Mouse (Mus musculus) Patski (cell line): ENCODE measurements around the gene Hoxd1. TPM values are rescaled to one million over a fixed set of nuclear protein-coding genes. Genes with fewer than 3 reads are reported as not detected.

Experiments used
- ATAC-seq: fragments of 100-300 bp; one replicate; pipeline ENCODE4 v1.8.0; 2021
- CTCF ChIA-PET: fragments of 350-600 bp; sonication (Branson Sonifier 250); formaldehyde crosslinking; loops from one replicate; lab custom pipeline; 2022; ENCODE audit warnings: inconsistent platforms; lab: Charles Lee
- POLR2A ChIA-PET: fragments of 350-600 bp; sonication (Branson Sonifier 250); formaldehyde crosslinking; loops from one replicate; lab custom pipeline; 2022; ENCODE audit warnings: antibody characterized with exemption, inconsistent platforms; lab: Charles Lee
- DNase-seq: peaks from one replicate; pipeline ENCODE4 v3.0.0-alpha.2; 2011; ENCODE audit warnings: low read depth, low spot score
- H3K27me3 ChIP-seq: fragments of 371-371 bp; one replicate; pipeline ENCODE4 v1.5.1; 2021
- CTCF ChIP-seq: fragments of 100-300 bp; IDR thresholded peaks from one replicate; pipeline ENCODE4 v1.5.1; 2021
- in situ Hi-C: fragments of 300-500 bp; cut with MboI; formaldehyde crosslinking; loops from 3 replicates; pipeline ENCODE4 v1.11.1; 2018; ENCODE audit warnings: low pct_unique_long_range_greater_than_20kb, mixed read lengths
- polyA plus RNA-seq: library from polyadenylated mRNA; unstranded; gene quantifications from one replicate; pipeline ENCODE4 v1.2.3, GENCODE M21; 2021

Gene Hoxd1
- polyA plus RNA-seq, 1 experiment from 2014 or later: not detected

GRCm38 (mm10) chr2:74749337-74750121 is 13.3 kb upstream of the Hoxd1 start:
- ATAC-seq (no peak), DNase-seq (no peak)
- in situ Hi-C loops: no loop called here
- TF ChIP-seq CTCF: no peak
- CTCF ChIA-PET: no interaction called here
- peaks cover 2% of the 10 kb centered on the region for H3K27me3 ChIP-seq
- POLR2A ChIA-PET: no interaction called here

GRCm38 (mm10) chr2:74750731-74751250 is 12.0 kb upstream of the Hoxd1 start:
- no peak for TF ChIP-seq CTCF
- no peak for DNase-seq
- in situ Hi-C loops: no loop called here
- ChIA-PET CTCF (no interaction called here), POLR2A (no interaction called here)
- no peak for ATAC-seq
- peaks cover 2% of the 10 kb centered on the region for H3K27me3 ChIP-seq

- DNase-seq (no peak), ATAC-seq (no peak)
- peaks cover 2% of the 10 kb centered on the region for H3K27me3 ChIP-seq
- CTCF ChIA-PET: no interaction called here
- POLR2A ChIA-PET: no interaction called here
- in situ Hi-C loops: no loop called here
- TF ChIP-seq CTCF: no peak
Observed at GRCm38 (mm10) chr2:74751861-74752260, 10.9 kb upstream of the Hoxd1 start.

DNA sequence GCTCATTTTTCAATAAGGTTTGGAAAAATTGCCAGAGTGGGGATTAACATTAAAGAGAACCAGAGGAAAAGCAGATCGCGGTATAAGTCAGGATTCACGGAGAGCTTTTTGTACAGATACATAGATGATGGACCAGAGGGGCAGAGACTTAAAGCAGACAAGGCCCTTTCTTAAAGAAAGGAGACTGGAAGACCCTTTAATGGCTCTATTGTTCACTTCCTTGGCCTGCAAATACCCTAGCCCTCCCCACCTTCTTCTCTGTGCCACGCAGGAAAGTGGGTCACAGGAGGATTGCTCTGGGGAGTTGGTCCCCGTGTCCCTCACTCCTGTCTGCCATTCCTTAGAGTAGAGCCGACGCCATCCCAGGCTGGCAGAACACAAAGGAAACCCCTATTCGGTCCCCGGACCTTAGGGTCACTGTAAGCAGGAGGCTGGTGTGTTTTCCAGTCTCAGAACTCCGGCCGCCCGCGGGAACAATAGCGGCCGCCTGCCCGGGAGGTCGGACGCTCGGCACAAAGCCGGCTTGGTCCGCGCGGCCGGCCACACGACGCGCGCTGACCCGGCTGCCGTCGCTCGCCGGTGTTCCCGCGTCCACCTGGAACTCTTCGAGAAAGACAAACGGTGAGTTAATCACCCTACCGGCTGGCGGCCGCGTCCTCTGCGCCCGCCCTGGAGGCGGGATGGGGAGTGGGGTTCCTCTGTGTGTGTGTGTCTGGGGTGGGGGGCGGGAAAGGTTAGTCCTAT is 10.2 kb upstream of the Hoxd1 start:
- ChIA-PET CTCF (no interaction called here), POLR2A (no interaction called here)
- ATAC-seq: no peak
- DNase-seq: no peak
- TF ChIP-seq CTCF: no peak
- peaks cover 2% of the 10 kb centered on the region for H3K27me3 ChIP-seq
- in situ Hi-C loops: no loop called here

- CTCF ChIA-PET: no interaction called here
- ATAC-seq: no peak
- peaks cover 2% of the 10 kb centered on the region for H3K27me3 ChIP-seq
Observed at GRCm38 (mm10) chr2:74753175-74753523, 9.6 kb upstream of the Hoxd1 start.

DNA sequence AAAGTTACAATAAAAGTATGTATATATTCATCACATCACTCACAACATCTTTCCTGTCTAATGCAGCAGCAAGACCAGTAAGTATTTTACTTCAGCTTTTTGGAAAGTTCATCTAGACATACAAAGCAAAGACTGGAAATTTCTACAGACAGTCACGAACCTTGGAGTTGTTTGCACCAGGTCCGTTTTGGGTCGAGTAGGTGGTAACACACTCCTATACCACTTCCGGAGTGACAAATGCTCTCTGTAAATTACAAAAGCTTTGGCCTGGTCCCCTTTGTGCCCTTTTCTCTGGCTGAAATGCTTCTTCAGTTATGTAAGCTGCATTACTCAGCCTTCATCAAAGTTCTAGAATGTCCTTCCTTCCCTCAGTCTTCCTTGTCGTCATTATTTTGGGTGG is 9.1 kb upstream of the Hoxd1 start:
- DNase-seq: no peak
- H3K27me3 ChIP-seq: peaks cover 2% of the 10 kb centered on the region
- no peak for ATAC-seq
- POLR2A ChIA-PET: no interaction called here
- in situ Hi-C loops: no loop called here
- TF ChIP-seq CTCF: no peak
- CTCF ChIA-PET: no interaction called here

More at GRCm38 (mm10) chr2:74753175-74753523, 9.6 kb upstream of the Hoxd1 start:
- TF ChIP-seq CTCF: no peak
- no peak for DNase-seq
- in situ Hi-C loops: no loop called here
- POLR2A ChIA-PET: no interaction called here

DNA sequence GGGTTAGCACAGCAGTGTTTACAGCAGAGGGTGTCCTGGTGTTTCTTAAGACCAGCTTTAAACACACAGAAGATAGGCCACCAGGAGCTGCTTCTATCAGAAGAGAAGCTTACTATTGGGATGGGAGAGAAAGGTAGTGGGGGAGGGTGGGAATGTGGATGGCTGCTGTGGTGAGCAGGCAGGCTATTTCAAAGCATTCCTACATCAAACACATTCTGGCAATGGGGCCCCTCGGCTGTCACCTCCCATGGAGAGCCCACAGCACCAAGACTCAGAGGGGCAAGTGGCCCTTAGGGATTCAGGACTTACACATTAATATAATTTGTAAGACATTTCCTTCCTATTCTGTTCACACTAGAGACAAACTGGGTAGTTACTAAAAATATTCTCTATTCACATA is 2.6 kb upstream of the Hoxd1 start:
- ChIA-PET CTCF (no interaction called here), POLR2A (no interaction called here)
- DNase-seq (no peak), ATAC-seq (no peak)
- TF ChIP-seq CTCF: no peak
- peaks cover 20% of the 10 kb centered on the region for H3K27me3 ChIP-seq
- in situ Hi-C loops: no loop called here

GRCm38 (mm10) chr2:74761941-74762340 is 839 bp upstream of the Hoxd1 start:
- TF ChIP-seq CTCF: no peak
- H3K27me3 ChIP-seq: peaks cover 20% of the 10 kb centered on the region
- CTCF ChIA-PET: no interaction called here
- POLR2A ChIA-PET: no interaction called here
- DNase-seq (no peak), ATAC-seq (no peak)
- in situ Hi-C loops: no loop called here

GRCm38 (mm10) chr2:74763245-74763735 is 510 bp downstream of the Hoxd1 start:
- no peak for TF ChIP-seq CTCF
- no peak for DNase-seq
- H3K27me3 ChIP-seq: peaks cover 32% of the 10 kb centered on the region
- in situ Hi-C loops: no loop called here
- ATAC-seq: no peak
- ChIA-PET POLR2A (no interaction called here), CTCF (no interaction called here)

- no peak for ATAC-seq
- DNase-seq: no peak
- ChIA-PET POLR2A (interaction anchor here (0.6 kb wide), 1 partner anchor 30 kb away, joined by 3 read pairs; no protein-coding TSS in a partner anchor), CTCF (no interaction called here)
- no peak for TF ChIP-seq CTCF
- in situ Hi-C loops: no loop called here
- peaks cover 38% of the 10 kb centered on the region for H3K27me3 ChIP-seq
Observed at GRCm38 (mm10) chr2:74763976-74764375, 1.2 kb downstream of the Hoxd1 start.

GRCm38 (mm10) chr2:74774359-74774758 is 11.6 kb downstream of the Hoxd1 start:
- CTCF ChIA-PET: no interaction called here
- DNase-seq (no peak), ATAC-seq (no peak)
- H3K27me3 ChIP-seq: peaks cover 26% of the 10 kb centered on the region
- POLR2A ChIA-PET: no interaction called here
- in situ Hi-C loops: no loop called here
- TF ChIP-seq CTCF: no peak
